Mouse (Mus musculus) adrenal gland, adult 2 months (tissue): ENCODE data around the gene Rnf150. TPM values are rescaled to one million over a fixed set of nuclear protein-coding genes. Genes with fewer than 3 reads are reported as not detected.

Experiments
- polyA plus RNA-seq: library from polyadenylated mRNA; depleted of rRNA; stranded (reverse); fragments of >200 nt; gene quantifications from 2 replicates; pipeline ENCODE4 v1.2.3, GENCODE M21; 2012; rRNA removed
- total RNA-seq, 2 experiments: library from RNA; stranded (reverse); gene quantifications; 2 replicates each; pipeline ENCODE4 v1.2.3; 2021

The Rnf150 gene
- total and polyA plus RNA-seq, 3 experiments = 3.4 to 14.8 (median 13.5) TPM

Other genes starting within 250 kb of the Rnf150 start
- 10 to 100 TPM; 32.6 to 33.4 TPM for gene Zfp330, start 89.2 kb upstream of the Rnf150 start, total RNA-seq
- gene Zfp330, start 89.2 kb upstream of the Rnf150 start, polyA plus RNA-seq = 2.6 and 4.3 TPM in 2 replicates